Mouse (Mus musculus) retina, postnatal 7 days (tissue): ENCODE measurements around the gene Rhag.

Experiments used
- DNase-seq: peaks from one replicate; pipeline ENCODE4 v3.0.0-alpha.2; 2012; ENCODE audit warnings: low read depth, low spot score

The Rhag gene

DNA sequence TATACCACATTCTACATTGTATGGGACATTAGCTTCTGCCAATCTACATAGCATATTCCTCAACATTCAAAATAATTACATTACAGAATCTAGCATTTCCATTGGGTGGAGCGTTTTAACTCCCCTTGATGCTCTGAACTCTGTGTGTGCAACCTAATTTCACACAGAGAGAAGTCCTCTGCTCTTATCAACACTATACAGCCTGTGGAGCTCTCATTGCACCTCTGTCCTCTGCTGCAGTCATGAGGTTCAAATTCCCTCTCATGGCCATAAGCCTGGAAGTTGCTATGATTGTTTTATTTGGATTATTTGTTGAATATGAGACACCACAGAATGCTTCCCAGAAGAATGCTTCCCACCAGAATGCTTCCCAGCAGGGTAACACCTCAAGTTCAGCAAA lies at the start of gene Rhag:
Rhag (plus strand) TSS at position 193 of the 400 bp plus-strand sequence.
- DNase-seq, result no peak

- DNase-seq, result no peak
These were observed 47.3 kb upstream of the Rhag start for GRCm38 (mm10) chr17:40763662-40764061.

DNA sequence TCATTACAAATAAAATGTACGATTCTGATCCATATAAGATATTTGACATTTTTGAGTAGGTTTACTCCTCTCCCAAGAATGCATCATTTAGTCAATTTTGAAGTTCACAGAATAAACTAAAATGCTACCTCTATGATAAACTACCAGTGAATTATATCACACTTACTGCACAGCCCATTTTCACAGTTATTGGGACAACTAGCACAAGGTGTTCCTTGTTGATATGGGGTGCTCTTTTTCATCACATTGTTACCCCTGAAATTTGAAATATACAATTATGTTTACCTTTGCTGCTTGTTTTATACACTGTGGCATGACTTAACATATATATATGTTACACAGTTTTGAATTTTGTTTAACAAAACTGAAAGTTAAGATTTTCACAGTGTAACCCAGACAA lies 43.8 kb upstream of the Rhag start:
- DNase-seq, result no peak

GRCm38 (mm10) chr17:40789877-40790276 lies 21.0 kb upstream of the Rhag start:
- DNase-seq, result no peak

DNA sequence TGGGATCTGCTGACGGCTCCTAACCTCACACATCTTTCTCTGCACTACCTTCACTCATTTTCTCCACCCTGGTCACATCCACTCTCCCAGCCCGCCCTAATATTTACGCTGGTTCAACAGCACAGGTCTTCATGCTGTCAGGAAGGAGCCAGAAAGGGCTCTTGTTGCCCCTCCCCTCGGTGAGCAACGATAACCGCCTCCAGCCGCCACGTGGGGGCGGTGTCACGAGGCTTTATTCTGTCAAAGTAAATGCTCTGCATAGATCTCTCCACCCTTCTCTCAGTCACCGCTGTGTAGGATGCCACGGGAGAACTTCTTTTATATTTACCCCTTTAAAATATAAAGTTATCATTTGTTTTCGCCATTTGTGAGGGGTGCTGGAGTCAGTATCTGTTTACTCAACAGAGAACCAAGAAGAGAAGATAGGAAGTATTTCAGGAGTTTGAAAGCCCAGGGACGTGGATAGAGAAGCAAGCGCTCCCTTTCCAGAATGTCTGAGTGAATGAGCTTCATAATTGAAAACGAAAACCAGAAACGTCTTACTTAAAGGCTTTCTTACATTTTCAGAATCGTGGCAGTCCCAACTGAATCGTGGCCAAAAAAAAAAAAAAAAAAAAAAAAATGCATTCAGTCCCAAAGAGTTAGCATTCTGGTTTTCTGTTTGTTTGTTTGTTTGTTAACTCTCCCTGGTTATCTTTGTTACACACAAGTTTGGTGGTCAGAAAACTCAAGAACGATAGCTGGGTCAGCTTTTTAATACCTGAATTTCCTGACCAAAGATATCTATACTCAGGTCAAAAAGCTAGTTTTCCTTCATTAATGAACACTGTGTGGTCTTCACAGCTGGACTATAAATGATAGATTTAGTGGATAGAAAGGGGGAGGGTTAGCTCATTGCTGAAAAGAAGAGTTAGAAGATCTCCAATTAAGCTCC lies 16.7 kb upstream of the Rhag start:
- DNase-seq, result no peak

DNA sequence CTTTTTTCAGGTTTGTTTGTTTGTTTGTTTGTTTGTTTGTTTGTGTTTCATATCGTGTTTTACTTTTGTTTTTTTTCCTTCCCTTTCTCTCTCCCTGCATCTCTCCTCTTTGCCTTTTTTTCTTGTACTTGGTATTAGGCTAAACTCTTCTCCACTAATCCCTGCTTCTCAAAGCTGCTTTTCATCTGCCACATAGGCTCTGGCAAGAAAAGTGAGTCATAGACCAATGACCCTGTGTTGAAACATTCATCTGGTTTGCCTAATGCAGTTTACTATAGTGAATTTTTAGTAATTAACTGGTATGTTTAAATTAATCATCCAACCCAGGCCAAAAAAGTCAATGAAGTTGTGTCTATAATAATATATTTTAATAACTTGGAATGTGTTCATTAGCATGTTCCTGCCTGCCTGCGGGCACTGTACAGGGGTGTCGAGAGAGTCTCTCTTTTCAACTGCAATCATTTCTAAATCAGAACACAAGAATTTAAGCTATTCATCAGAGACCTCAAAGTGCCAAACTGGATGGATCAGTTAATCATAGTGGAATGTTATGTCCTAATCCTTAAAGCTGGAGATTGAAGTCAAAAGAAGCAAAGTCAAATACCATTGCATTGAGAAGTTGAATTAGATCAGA lies 8.1 kb upstream of the Rhag start:
- no peak for DNase-seq

DNA sequence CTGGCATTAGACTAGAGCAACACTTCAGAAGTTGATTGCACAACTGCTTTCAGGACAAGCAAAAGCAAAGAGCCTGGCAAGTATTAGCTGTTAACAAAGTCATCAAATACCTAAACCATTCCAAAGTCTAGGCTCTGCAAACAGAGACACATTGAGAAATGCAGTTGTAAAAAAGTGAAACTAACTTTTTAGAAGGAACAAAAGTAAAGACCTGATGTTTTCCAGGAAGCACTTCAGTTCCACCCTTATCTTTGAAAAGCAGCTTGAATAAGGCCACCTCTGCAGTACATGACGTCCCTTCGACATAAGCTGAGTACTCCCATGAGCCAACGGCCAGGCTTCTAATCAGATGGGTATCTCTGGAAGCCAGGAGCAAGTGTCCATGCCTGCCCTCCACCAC lies 4.4 kb upstream of the Rhag start:
- DNase-seq, result no peak

- no peak for DNase-seq
These were observed 3.9 kb upstream of the Rhag start, which contains the start of gene Crisp2 for GRCm38 (mm10) chr17:40806953-40807572. TSS of gene Crisp2 (minus strand) at chr17:40807003.

DNA sequence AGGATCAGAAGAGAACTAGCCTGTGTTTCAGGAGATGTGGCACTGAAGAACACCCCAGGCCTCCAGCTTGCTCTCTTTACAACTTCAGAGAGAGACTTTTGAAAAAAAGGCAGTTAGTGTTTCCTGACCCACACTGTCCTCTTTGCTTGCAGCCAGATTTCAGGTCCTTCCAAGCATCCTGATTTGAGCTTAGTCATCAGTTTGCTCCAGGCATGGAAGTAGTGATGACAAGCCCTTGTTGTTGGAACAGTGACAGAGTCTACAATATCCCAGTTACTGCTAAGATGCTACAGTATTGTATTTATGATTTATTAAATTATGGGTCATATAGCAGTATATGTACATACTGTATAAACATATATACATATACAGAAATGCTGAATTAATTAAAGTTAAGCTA lies 2.9 kb upstream of the Rhag start:
- DNase-seq, result no peak

DNA sequence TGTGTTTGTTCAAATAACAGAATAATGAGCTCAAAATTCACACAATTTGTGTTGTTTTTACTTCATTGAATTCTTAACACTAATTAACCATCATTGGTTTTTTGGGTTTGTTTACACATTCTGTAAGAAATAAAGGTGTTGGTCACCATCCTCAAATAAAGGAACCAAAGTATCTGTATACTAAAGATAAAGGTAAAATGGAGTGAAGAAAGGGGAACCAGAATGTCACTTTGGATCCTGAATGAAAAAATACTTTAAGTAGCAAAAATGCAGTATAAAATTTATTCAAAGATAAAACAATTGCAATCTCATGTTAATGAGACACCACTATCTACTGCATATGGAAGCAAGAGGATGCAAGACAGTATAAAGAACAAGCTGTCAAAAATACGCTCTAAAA lies 634 bp downstream of the Rhag start:
- no peak for DNase-seq

DNA sequence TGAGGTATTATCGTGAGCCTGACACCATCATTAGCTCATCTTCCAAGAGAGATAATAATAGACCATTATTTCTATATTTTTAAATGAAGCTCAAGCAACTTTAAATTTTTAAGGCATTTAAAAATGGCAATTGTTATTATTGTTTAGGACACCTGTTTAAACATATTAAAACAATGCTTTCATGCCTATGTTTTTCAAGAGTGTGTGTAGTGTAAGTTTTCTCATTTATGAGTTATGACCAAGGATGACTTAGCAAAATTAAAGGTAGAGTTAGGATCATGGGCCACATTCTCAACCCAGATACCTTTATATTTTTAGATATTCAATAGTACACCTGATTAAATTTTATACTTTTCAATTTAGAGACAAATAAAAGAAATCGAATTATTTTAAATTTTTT lies 1.3 kb downstream of the Rhag start:
- no peak for DNase-seq

- no peak for DNase-seq
These were observed 6.5 kb downstream of the Rhag start for GRCm38 (mm10) chr17:40817340-40817943.

DNA sequence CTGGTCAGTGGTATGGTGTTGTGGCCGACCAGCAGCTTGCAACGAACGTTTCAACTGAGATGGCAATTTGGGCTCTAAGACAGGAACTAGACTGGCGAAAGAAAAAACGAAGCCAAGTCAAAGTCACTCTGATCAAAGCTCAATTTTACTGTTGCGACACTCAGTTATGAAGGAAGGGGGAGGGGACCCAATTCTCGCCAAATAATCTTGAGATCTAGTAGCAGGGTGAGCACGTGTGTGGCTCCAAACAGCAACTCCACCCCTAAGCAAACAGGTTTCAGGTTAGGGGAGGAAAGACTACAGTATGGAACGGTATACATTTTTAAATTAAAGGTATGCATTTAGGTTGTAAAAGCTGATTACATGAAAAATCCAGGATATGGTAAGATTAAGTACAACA lies 10.6 kb downstream of the Rhag start:
- no peak for DNase-seq

- peak; percentile 6 for DNase-seq
These were observed 12.9 kb downstream of the Rhag start for GRCm38 (mm10) chr17:40823817-40824216.

DNA sequence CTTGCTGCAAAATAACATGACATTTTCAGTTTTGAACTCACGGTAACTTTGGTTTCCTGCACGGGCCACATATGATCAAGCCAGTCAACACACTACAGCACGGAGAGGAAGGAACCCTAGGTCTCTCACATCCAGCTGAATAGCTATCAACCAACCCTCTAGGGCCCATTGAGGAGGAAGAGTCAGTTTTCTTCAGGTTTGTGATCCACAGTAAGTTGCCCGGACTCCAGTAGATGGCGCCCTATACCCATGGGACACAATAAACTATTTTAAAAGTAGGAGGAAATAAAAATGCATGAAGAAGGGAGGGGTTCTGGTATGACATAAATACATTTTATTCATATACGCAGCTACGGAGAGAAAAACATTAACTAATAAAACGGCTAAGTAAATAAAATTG lies 13.6 kb downstream of the Rhag start:
- DNase-seq, result peak; percentile 43

DNA sequence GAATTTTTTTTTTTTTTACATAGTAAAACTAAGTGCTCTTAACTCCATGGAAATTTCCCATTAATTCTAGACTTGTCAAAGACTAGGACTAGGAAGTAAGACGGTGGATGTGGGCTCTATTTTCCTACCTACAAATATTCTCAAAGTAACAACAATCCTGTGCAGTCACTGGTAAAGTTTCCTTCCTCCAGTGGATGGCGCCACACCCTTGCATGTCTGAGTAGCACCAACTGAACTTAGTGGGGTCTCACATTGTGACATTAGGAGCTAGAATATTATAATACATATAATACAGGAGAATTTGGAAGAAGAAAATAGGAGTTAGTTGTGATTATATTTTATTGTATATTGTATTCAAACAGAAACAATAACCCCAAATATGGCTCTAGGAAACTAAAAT lies 20.9 kb downstream of the Rhag start:
- no peak for DNase-seq

GRCm38 (mm10) chr17:40837308-40837707 lies 26.4 kb downstream of the Rhag start:
- DNase-seq, result peak; percentile 37

DNA sequence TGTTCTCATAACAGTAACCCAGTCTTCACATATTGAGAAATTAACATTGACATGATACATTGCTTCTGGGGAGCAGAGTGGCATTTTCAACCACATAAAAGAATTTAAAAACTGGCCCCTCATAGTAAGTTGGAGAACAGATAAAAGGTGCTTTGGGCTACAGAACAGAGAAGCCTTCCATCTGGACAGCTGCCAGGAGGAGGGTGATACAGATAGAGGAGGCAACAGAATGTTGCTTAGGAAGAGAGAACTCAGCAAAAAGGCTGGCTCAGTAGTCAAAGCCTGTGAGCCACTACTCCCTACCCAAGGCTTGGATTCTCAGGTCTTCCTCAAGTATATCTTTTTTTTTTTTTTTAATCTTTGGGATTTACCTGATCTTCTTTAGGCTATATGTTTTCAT lies 44.1 kb downstream of the Rhag start:
- DNase-seq, result no peak

GRCm38 (mm10) chr17:40868952-40869747 lies 58.2 kb downstream of the Rhag start:
- no peak for DNase-seq

DNA sequence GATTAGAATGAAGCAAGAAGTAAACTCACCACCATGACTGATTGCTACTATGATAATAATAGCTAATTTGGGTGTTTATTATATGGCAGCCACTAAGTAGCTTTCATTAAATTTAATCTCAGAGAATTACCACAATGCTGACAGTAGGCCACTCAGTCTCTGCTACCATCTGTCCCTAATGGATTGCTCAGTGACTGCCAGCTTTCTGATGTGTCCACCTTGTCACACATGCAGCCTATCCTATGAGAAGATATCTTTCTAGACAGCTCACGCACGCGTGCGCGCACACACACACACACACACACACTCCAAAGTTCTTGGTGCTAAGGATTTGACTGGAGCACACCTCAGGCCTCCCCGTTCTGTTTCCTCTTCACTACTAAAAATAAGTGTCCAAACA lies 61.7 kb downstream of the Rhag start:
- no peak for DNase-seq

DNA sequence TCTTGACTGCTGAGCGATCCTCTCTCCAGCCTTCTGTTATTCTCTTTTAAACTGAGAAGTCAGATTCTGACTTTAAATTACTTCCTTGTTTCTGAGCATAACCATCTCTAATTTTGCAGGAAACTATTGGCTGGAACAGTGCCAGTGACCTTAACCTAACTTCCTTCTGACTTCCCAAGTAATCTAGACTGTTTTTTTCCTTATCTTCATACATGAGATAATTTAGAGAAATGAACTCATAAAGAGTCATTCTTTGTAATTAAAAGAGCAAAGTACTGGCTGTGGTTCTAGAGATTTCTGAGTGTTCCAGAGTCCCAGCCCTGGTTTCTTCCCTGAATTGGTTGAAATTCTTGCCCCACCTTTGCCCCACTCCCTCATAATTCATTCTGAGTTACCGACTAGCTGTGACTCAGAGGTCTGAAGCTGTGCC lies 62.7 kb downstream of the Rhag start:
- DNase-seq, result no peak
